Mouse (Mus musculus) cerebellum, adult 2 months (tissue): ENCODE measurements around the gene Lmtk2.

Experiments used
- CTCF ChIP-seq: fragments of 200-500 bp; IDR thresholded peaks from 2 replicates; pipeline ENCODE4 v1.5.1; 2011; ENCODE audit warnings: low read depth, mild to moderate bottlenecking, control low read depth, low read length, moderate library complexity, borderline replicate concordance; ENCODE audit not compliant: insufficient read depth
- POLR2A ChIP-seq: fragments of 200-500 bp; IDR thresholded peaks from 2 replicates; pipeline ENCODE4 v1.6.1; 2011; ENCODE audit warnings: low read length, control low read depth, borderline replicate concordance; ENCODE audit not compliant: insufficient read depth

- TF ChIP-seq CTCF = no peak
- TF ChIP-seq POLR2A = no peak
Measured at GRCm38 (mm10) chr5:144071249-144071648, 29.0 kb upstream of the Lmtk2 start.
